Mouse (Mus musculus) embryonic facial prominence, embryonic 15.5 days (tissue): ENCODE data around the gene Hoxc13. TPM values are rescaled to one million over a fixed set of nuclear protein-coding genes. Genes with fewer than 3 reads are reported as not detected.

Source experiments
- ATAC-seq: fragments of 200-750 bp; cut with Nextera tagmentation; 2 replicates; pipeline ENCODE4 v1.8.0; 2017; ENCODE audit warnings: low read depth, moderate TSS enrichment; ENCODE audit not compliant: insufficient number of reproducible peaks, low FRiP score, low TSS enrichment
- H3K27ac ChIP-seq: fragments of 300-500 bp; sonication (generic); replicated peaks from 2 replicates; pipeline ENCODE4 v1.5.1; 2015; ENCODE audit warnings: mild to moderate bottlenecking, inconsistent platforms
- H3K27me3 ChIP-seq: fragments of 300-500 bp; sonication (generic); 2 replicates; pipeline ENCODE4 v1.6.1; 2015; ENCODE audit warnings: inconsistent platforms
- H3K36me3 ChIP-seq: fragments of 300-500 bp; sonication (generic); 2 replicates; pipeline ENCODE4 v1.6.1; 2015; ENCODE audit warnings: mild to moderate bottlenecking, inconsistent platforms
- H3K4me1 ChIP-seq: fragments of 300-500 bp; sonication (generic); 2 replicates; pipeline ENCODE4 v1.6.1; 2015; ENCODE audit warnings: inconsistent platforms
- H3K4me2 ChIP-seq: fragments of 300-500 bp; sonication (generic); replicated peaks from 2 replicates; pipeline ENCODE4 v1.6.1; 2015; ENCODE audit warnings: mild to moderate bottlenecking, inconsistent platforms
- H3K4me3 ChIP-seq: fragments of 300-500 bp; sonication (generic); replicated peaks from 2 replicates; pipeline ENCODE4 v1.5.1; 2015; ENCODE audit warnings: mild to moderate bottlenecking, inconsistent platforms
- H3K9ac ChIP-seq: fragments of 300-500 bp; sonication (generic); 2 replicates; pipeline ENCODE4 v1.6.1; 2015; ENCODE audit warnings: inconsistent platforms
- H3K9me3 ChIP-seq: fragments of 300-500 bp; sonication (generic); replicated peaks from 2 replicates; pipeline ENCODE4 v1.6.1; 2016; ENCODE audit warnings: inconsistent platforms
- WGBS: fragments of 180-500 bp; shearing (Covaris S2); methylation state at CpG from one replicate; pipeline ENCODE4 v1.1.7; 2015; 5-methylcytosine and 5-hydroxymethylcytosine counted together
- polyA plus RNA-seq: library from polyadenylated mRNA; unstranded; fragments of >200 nt; fragmentation: Nextera tagmentation; extraction: Ambion mirVana; gene quantifications from 2 replicates; pipeline ENCODE4 v1.2.1, GENCODE M21; 2015

The Hoxc13 gene
- polyA plus RNA-seq: 4.0 and 5.2 TPM in 2 replicates

DNA sequence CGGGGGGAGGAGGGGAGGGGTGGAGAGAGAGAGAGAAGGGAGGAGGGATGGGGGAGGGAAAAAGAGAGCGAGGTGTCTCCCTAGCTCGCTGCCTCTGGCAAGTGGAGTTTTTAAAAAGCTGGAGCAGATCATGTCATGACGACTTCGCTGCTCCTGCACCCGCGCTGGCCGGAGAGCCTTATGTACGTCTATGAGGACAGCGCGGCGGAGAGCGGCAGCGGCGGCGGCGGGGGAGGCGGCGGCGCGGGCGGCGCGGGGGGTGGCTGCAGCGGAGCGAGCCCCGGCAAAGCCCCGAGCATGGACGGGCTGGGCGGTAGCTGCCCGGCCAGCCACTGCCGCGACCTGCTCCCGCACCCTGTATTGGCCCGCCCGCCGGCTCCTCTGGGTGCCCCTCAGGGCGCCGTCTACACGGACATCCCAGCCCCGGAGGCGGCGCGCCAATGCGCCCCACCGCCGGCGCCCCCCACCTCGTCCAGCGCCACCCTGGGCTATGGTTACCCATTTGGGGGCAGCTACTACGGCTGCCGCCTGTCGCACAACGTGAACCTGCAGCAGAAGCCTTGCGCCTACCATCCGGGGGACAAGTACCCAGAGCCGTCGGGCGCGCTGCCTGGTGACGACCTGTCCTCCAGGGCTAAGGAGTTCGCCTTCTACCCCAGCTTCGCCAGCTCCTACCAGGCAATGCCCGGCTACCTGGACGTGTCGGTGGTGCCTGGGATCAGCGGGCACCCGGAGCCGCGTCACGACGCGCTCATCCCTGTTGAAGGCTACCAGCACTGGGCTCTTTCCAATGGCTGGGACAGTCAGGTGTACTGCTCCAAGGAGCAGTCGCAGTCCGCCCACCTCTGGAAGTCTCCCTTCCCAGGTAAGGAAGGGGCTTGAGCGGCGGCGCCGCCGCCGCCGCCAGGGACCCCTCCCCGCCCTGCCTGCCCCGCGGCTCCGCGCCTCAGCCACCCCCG, at the start of gene Hoxc13:
TSS of gene Hoxc13 (plus strand) at position 51 of the 959 bp plus-strand sequence.
- H3K4me3 ChIP-seq: peak within 1 kb of the TSS; percentile 37
- under 1% methylated on average over 54 of the region's 88 CpGs for WGBS
- no peaks in the 10 kb centered on the region for H3K9me3 ChIP-seq
- peaks cover 94% of the 10 kb centered on the region for H3K27me3 ChIP-seq
- no peak within 1 kb of the TSS for H3K9ac ChIP-seq
- no peak within 1 kb of the TSS for H3K27ac ChIP-seq
- ATAC-seq: peak; percentile 39; the same call in 1 of the 2 replicates
- peak within 1 kb of the TSS; percentile 44 for H3K4me2 ChIP-seq
- peaks cover 16% of the 10 kb centered on the region for H3K4me1 ChIP-seq
- H3K36me3 ChIP-seq: no peaks in the 10 kb centered on the region

DNA sequence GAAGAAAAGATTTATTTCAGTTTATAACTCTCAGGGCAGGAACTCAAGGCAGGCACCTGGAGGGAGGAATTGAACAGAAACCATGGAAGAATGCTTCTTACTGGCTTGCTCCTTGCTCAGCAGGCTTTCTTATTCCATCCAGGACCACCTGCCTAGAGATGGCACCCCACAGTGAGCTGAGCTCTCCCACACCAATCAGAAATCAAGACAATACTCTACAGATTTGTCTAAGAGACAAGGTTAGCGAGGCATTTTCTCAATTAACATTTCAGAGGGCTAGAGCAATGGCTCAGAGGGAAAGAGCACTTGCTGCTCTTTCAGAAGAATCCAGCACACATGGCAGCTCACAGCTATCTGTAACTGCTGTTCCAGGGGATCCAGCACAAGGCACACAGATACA, 35.1 kb upstream of the Hoxc13 start:
- Histone ChIP-seq H3K9me3 (no peaks in the 10 kb centered on the region), H3K4me3 (no peak overlapping the region), H3K27ac (no peak overlapping the region), H3K4me1 (no peaks in the 10 kb centered on the region), H3K9ac (no peak overlapping the region), H3K36me3 (no peaks in the 10 kb centered on the region), H3K27me3 (peaks cover 7% of the 10 kb centered on the region), H3K4me2 (no peak overlapping the region)
- no peak for ATAC-seq
- 30% methylated on average over 1 of the region's 1 CpGs for WGBS

DNA sequence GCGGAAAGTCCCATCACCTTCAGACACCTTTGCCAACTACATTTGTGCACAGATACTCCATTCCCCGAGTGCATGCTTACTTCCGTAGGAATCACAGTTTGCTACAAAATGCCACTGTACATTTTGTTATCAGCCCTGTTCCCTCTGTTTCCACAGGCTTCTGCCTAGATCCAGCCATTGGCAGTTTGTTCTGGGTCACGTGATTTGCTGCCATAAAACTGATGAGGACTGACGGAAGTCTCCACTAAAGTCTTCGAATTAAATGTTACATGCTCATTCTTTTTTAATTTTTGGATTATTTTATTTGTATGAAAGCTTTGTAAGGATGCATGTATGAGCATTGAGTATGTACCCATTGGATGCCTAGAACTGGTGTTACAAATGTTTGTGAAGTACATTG, 25.8 kb upstream of the Hoxc13 start:
- WGBS: 87% methylated on average over 6 of the region's 6 CpGs
- no peaks in the 10 kb centered on the region for H3K36me3 ChIP-seq
- no peaks in the 10 kb centered on the region for H3K9me3 ChIP-seq
- no peak overlapping the region for H3K4me3 ChIP-seq
- H3K4me1 ChIP-seq: no peaks in the 10 kb centered on the region
- no peak overlapping the region for H3K27ac ChIP-seq
- H3K9ac ChIP-seq: no peak overlapping the region
- H3K27me3 ChIP-seq: peaks cover 35% of the 10 kb centered on the region
- no peak overlapping the region for H3K4me2 ChIP-seq
- no peak for ATAC-seq

DNA sequence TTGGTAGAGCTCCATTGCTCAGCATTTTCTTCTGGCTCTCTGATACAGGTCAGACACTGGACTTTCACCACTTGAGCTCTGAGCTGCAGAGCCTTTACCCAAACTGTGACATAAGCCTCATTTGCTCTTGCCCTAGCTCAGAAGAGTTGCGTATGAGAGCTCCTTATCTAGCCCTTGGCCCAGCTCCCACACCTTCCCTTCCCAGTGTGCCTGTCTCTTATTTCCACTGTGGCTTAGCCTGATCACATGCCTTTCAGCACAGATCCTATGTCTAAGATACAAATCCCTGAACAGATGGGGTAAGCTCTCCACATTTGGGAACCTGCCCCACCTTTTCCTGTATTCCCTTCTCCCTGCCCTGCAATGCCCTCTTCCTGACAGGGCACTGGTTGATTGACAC, 16.0 kb upstream of the Hoxc13 start:
- Histone ChIP-seq H3K9me3 (no peaks in the 10 kb centered on the region), H3K4me2 (no peak overlapping the region), H3K36me3 (no peaks in the 10 kb centered on the region), H3K27me3 (peaks cover 77% of the 10 kb centered on the region), H3K4me1 (no peaks in the 10 kb centered on the region), H3K9ac (no peak overlapping the region), H3K4me3 (no peak overlapping the region), H3K27ac (no peak overlapping the region)
- WGBS: 40% methylated on average over 1 of the region's 1 CpGs
- ATAC-seq: no peak

DNA sequence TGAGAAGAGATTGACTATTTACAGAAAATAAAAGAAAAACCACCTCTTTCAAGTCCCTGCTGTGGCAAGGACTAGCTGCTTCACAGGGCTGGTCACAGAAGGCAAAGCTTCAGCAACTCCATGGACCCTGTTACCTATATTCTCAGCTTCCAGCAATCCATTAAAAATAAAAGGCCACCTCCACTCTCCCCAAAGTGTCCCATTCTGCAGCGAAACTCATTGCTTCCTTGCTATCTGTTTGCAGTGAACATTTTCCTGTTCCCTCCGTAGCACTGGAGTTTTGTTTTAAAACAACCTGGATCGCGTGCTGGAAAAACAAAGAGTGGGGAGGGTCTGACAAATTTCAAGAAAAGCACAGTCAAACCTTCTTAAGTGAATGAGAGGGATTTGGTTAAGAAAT, 11.4 kb upstream of the Hoxc13 start:
- Histone ChIP-seq H3K9ac (no peak overlapping the region), H3K4me2 (no peak overlapping the region), H3K4me1 (no peaks in the 10 kb centered on the region), H3K36me3 (no peaks in the 10 kb centered on the region), H3K9me3 (no peaks in the 10 kb centered on the region), H3K27me3 (peaks cover 90% of the 10 kb centered on the region), H3K27ac (no peak overlapping the region), H3K4me3 (no peak overlapping the region)
- ATAC-seq: no peak
- 3% methylated on average over 4 of the region's 4 CpGs for WGBS

DNA sequence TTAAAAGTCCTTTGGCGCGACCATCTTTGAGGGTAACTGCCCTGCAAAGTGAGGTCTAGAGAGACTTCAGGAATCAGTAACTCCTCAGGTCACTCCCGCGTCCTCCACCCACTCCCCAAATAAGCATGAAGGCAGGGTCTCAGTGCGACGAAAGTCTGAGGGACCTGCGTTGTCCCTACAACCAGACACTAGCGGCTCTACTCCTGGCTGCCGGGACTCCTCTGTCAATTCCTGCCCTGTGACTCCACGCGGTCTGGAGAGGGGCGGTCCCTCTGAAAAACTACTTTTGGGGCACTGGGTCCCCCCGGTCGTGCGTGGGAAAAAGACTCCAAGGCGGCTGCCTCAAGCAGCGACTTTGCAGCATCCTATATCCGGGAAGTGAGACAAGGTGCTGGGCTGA, 10.9 kb upstream of the Hoxc13 start:
- H3K4me2 ChIP-seq: no peak overlapping the region
- no peak overlapping the region for H3K27ac ChIP-seq
- H3K9me3 ChIP-seq: no peaks in the 10 kb centered on the region
- H3K9ac ChIP-seq: no peak overlapping the region
- H3K36me3 ChIP-seq: no peaks in the 10 kb centered on the region
- no peaks in the 10 kb centered on the region for H3K4me1 ChIP-seq
- H3K27me3 ChIP-seq: peaks cover 90% of the 10 kb centered on the region
- H3K4me3 ChIP-seq: no peak overlapping the region
- under 1% methylated on average over 18 of the region's 18 CpGs for WGBS
- ATAC-seq: no peak

DNA sequence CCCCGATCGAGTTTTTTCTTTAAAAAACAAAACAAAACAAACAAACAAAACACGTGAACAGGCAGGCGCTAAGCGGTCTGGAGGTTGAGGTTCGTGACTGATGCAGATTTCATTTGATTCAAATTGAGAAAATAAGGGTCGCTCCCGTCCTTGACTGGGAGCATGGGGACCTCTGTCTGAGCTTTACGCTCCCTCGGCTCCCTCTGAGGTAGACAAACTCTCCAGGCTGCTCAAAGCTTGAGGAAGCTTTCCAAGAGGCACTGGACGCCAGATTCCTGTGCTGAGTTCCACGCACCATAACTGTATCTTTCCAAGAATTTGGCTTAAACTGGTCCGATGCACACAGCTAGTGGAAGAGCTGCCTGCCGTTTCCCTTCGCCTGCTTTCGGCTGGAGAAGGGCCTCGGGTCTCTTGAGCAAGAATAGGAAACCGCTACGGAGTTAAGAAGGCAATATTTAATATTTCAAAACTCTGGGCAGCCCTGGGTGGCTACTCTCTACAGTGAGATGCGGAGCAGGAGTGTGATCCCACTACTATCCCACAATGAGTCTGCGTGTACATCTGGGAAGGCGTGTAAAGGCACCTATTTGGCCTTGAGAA, 10.3 kb upstream of the Hoxc13 start:
- Histone ChIP-seq H3K4me1 (no peaks in the 10 kb centered on the region), H3K4me2 (no peak overlapping the region), H3K27me3 (peaks cover 86% of the 10 kb centered on the region), H3K27ac (no peak overlapping the region), H3K9ac (no peak overlapping the region), H3K9me3 (no peaks in the 10 kb centered on the region), H3K36me3 (no peaks in the 10 kb centered on the region), H3K4me3 (no peak overlapping the region)
- 1% methylated on average over 22 of the region's 22 CpGs for WGBS
- no peak for ATAC-seq

DNA sequence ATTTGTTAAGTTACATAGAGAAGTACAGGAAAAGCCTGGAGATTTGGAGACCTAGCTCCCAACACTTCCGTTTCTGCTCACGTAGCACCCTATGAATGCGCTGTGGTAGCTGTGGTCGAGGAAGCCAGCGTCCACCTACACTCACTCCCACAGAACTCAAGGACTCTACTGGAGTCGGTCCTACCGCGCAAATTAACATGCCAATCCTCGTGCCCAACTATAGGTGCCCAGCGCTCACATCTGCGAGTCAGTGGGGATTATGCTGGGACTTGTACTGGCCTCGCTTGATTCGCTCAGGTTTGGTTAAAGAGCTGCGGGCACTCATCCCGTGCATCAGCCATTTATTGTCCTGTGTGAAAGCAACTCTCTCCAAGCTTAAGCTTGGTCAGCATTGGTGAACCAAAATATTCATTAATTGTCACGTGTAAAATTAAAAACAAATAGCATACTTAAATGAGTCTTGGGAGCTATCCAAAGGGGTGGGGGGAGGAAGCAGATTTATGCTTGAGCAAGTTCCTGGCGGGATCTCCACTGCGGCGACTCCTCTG, 7.8 kb upstream of the Hoxc13 start:
- 1% methylated on average over 19 of the region's 19 CpGs for WGBS
- Histone ChIP-seq H3K9ac (no peak overlapping the region), H3K27ac (no peak overlapping the region), H3K4me2 (no peak overlapping the region), H3K4me1 (no peaks in the 10 kb centered on the region), H3K27me3 (peaks cover 89% of the 10 kb centered on the region), H3K9me3 (no peaks in the 10 kb centered on the region), H3K4me3 (no peak overlapping the region), H3K36me3 (no peaks in the 10 kb centered on the region)
- ATAC-seq: no peak

DNA sequence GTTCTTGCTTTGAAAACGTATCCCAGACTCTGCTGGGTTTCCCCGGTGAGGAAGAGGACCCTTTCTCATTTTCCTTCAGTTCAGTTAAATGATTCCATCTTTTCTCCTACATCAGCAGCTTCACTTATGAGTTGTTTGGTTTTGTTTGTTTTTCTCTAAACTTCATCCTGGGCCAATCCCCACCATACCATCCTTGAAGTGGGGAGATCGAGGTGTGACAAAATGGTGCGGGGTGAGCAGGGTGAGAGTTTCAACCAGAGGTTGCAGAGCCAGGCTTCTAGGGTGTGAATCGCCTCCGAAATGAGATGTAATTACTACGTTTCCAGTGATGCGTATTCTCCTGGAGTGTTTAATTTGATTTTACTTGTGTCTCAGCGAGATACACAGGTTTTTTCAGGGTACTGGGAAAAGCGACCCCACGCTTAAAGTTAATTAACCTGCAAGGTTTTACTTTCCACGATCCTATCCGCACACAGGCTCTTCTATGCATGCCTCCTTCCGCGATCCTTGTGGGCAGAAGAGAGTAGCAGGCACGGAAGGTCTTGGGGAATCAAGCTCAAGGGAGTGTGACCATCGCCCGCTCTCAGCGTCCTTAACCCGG, 2.8 kb upstream of the Hoxc13 start:
- Histone ChIP-seq H3K36me3 (no peaks in the 10 kb centered on the region), H3K4me3 (no peak overlapping the region), H3K9me3 (no peaks in the 10 kb centered on the region), H3K9ac (no peak overlapping the region), H3K27ac (no peak overlapping the region), H3K4me2 (no peak overlapping the region), H3K27me3 (peaks cover 91% of the 10 kb centered on the region), H3K4me1 (peaks cover 16% of the 10 kb centered on the region)
- ATAC-seq: no peak
- WGBS: 4% methylated on average over 20 of the region's 20 CpGs

DNA sequence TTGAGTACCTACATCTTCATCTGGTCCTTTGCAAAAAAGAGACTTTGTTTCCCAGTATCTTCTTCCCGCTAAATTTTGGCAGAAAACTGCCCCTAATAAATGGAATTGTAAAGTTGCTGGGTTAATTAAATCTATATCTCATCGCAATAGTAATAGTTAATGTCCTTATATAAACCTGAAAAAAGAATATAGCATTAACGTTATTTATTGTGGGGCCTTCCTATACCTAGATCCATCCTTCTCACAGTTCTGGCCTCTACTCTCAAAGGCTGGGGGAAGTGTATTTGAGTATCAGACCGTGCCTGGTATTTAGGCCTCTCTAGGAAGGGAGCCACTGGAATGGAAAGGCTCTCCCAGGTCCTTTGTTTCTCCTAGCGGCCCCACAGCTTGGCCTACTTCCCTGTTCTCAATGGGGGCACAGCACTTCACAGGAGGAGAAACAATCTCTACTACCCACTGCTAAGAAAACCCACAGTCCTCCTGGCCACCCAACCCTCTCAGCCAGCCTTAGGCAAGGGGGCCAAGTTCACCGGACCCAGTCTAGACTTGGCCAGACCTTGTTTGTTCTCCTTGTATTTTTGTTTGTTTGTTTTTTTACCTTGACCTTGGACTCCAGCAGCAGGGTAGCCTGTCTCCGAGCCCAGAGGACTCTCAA, 2.2 kb upstream of the Hoxc13 start:
- Histone ChIP-seq H3K4me1 (peaks cover 16% of the 10 kb centered on the region), H3K27me3 (peaks cover 91% of the 10 kb centered on the region), H3K27ac (no peak overlapping the region), H3K9ac (no peak overlapping the region), H3K4me2 (no peak overlapping the region), H3K4me3 (no peak overlapping the region), H3K9me3 (no peaks in the 10 kb centered on the region), H3K36me3 (no peaks in the 10 kb centered on the region)
- ATAC-seq: no peak
- WGBS: 5% methylated on average over 7 of the region's 7 CpGs
